ENCODE assay signal across 25 mouse cellular contexts in the genomic region with DNA sequence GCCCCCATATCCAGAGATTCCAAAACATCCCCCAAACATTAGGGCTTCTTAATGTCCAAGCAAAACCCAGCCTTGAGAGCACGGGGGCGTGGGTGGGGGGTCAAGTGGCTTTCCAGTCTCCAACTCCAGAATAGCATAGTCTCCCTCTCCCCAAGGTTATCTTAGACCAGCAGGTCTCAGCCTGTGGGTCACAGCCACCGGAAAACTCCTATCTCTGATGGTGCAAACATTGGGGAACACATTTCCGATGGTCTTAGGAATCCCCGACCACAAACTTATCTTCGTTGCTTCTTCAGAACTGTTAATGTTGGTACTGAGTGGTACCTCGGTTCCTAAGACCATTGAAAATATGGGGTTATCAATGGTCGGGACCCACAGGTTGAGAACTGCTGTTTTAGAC. TPM values are rescaled to one million over a fixed set of nuclear protein-coding genes. Genes with fewer than 3 reads are reported as not detected.
"Had no signal": no experiment of that assay in that cellular context is flagged by ENCODE, and none has a peak within 500 bp of the region (broad histone marks: within the 10 kb centered on the region; RNA-seq: fewer than 3 reads in every experiment).

No protein-coding gene starts in this region.

- H3K9ac ChIP-seq: intestine, embryonic 15.5 days; kidney, embryonic 15.5 days; liver, embryonic 15.5 days; midbrain, embryonic 12.5 days; midbrain, embryonic 15.5 days; neural tube, embryonic 13.5 days had no signal

- ATAC-seq: intestine, embryonic 15.5 days; midbrain, embryonic 15.5 days had no signal

- H3K4me3 ChIP-seq: intestine, embryonic 15.5 days; kidney, embryonic 15.5 days; left cerebral cortex, adult 2 months; liver, embryonic 15.5 days; midbrain, embryonic 12.5 days; midbrain, embryonic 15.5 days; neural tube, embryonic 13.5 days had no signal

- H3K27ac ChIP-seq: intestine, embryonic 15.5 days; kidney, embryonic 15.5 days; left cerebral cortex, adult 2 months; liver, embryonic 15.5 days; midbrain, embryonic 12.5 days; midbrain, embryonic 15.5 days; neural tube, embryonic 13.5 days had no signal

- DNase-seq: kidney, adult 11 months; kidney, adult 8-10 months; kidney, postnatal 10 days; kidney, postnatal 36 days; layer of hippocampus, postnatal 36 days; lung, adult 2 months; lung, postnatal 14 days; lung, postnatal 4 days; retina, postnatal 1 day; thymus, adult 18-20 months; thymus, postnatal 36 days had no signal

- H3K4me2 ChIP-seq: intestine, embryonic 15.5 days; kidney, embryonic 15.5 days; liver, embryonic 15.5 days; midbrain, embryonic 12.5 days; midbrain, embryonic 15.5 days; neural tube, embryonic 13.5 days had no signal

- H3K27me3 ChIP-seq: intestine, embryonic 15.5 days; kidney, embryonic 15.5 days; liver, embryonic 15.5 days; midbrain, embryonic 12.5 days; midbrain, embryonic 15.5 days; neural tube, embryonic 13.5 days had no signal

- H3K9me3 ChIP-seq: intestine, embryonic 15.5 days; kidney, embryonic 15.5 days; liver, embryonic 15.5 days; midbrain, embryonic 12.5 days; midbrain, embryonic 15.5 days; neural tube, embryonic 13.5 days had no signal

- H3K36me3 ChIP-seq: intestine, embryonic 15.5 days; kidney, embryonic 15.5 days; liver, embryonic 15.5 days; midbrain, embryonic 12.5 days; midbrain, embryonic 15.5 days; neural tube, embryonic 13.5 days had no signal

RNA-seq across cellular contexts. Expression of a gene that starts 3.6 kb away (rescaled TPM):
- total RNA-seq: left cerebral cortex, adult 2 months; neutrophil, adult 5-6 weeks had no signal
- polyA plus RNA-seq: intestine, embryonic 15.5 days; kidney, embryonic 15.5 days; limb, embryonic 11.5 days; limb, embryonic 14.5 days; liver, embryonic 15.5 days; midbrain, embryonic 12.5 days; small intestine, adult 2 months; spleen, adult 2 months; stomach, embryonic 16.5 days; urinary bladder, adult 2 months had no signal
